ENCODE assay signal across 8 mouse cellular contexts in genomic region chr5:142448076-142448475, GRCm38 (mm10). TPM values are rescaled to one million over a fixed set of nuclear protein-coding genes. Genes with fewer than 3 reads are reported as not detected.
DNase-seq lines count a peak whose midpoint lies in the region; ATAC-seq lines count a peak whose summit lies in the region.

No protein-coding gene starts in this region.

- H3K27ac ChIP-seq in forebrain, embryonic 10.5 days = peak overlapping the region; percentile 82
- no peak overlapping the region for H3K27ac ChIP-seq in heart, embryonic 15.5 days
- no peak overlapping the region for H3K27ac ChIP-seq in liver, embryonic 12.5 days
- H3K27ac ChIP-seq in stomach, embryonic 15.5 days = no peak overlapping the region

- H3K9ac ChIP-seq in heart, embryonic 15.5 days = peak overlapping the region; percentile 16; the same call in 1 of the 2 replicates
- H3K9ac ChIP-seq in liver, embryonic 12.5 days = no peak overlapping the region
- H3K9ac ChIP-seq in stomach, embryonic 15.5 days = no peak overlapping the region

- peak overlapping the region; percentile 43 for H3K4me2 ChIP-seq in heart, embryonic 15.5 days
- H3K4me2 ChIP-seq in liver, embryonic 12.5 days = peak overlapping the region; percentile 33; the same call in 1 of the 2 replicates
- H3K4me2 ChIP-seq in stomach, embryonic 15.5 days = peak overlapping the region; percentile 28; the same call in 1 of the 2 replicates

- peaks cover 66% of the 10 kb centered on the region for H3K4me1 ChIP-seq in forebrain, embryonic 10.5 days
- H3K4me1 ChIP-seq in heart, embryonic 15.5 days (replicated peaks) = peaks cover 39% of the 10 kb centered on the region
- peaks cover 58% of the 10 kb centered on the region for H3K4me1 ChIP-seq in liver, embryonic 12.5 days
- peaks cover 28% of the 10 kb centered on the region for H3K4me1 ChIP-seq in stomach, embryonic 15.5 days

- WGBS in forebrain, embryonic 10.5 days = 10% methylated on average over 9 of the region's 9 CpGs
- WGBS in heart, embryonic 15.5 days = 9% methylated on average over 9 of the region's 9 CpGs
- WGBS in liver, embryonic 12.5 days (ENCODE audit: insufficient replicate concordance) = 9% methylated on average over 9 of the region's 9 CpGs
- 9% methylated on average over 9 of the region's 9 CpGs for whole genome bisulfite sequencing in stomach, embryonic 15.5 days

- H3K36me3 ChIP-seq in forebrain, embryonic 10.5 days (replicated peaks) = peaks cover 42% of the 10 kb centered on the region
- H3K36me3 ChIP-seq in heart, embryonic 15.5 days = peaks cover 25% of the 10 kb centered on the region
- H3K36me3 ChIP-seq in liver, embryonic 12.5 days = peaks cover 39% of the 10 kb centered on the region
- H3K36me3 ChIP-seq in stomach, embryonic 15.5 days = peaks cover 20% of the 10 kb centered on the region

- DNase-seq in c-Kit-negative CD71-positive TER-119-positive erythroid progenitor cells, embryonic 14.5 days (ENCODE audit: low read depth, low spot score) = peak; percentile 75
- peak; percentile 91 for DNase-seq in forebrain, embryonic 10.5 days (ENCODE audit: extremely low spot score, low spot score)
- peak; percentile 90 for DNase-seq in kidney, postnatal 14 days
- peak; percentile 98 for DNase-seq in neural tube, embryonic 10.5 days (ENCODE audit: extremely low spot score, low spot score)

- no peaks in the 10 kb centered on the region for H3K27me3 ChIP-seq in forebrain, embryonic 10.5 days (ENCODE audit: poor library complexity, severe bottlenecking)
- H3K27me3 ChIP-seq in heart, embryonic 15.5 days = no peaks in the 10 kb centered on the region
- no peaks in the 10 kb centered on the region for H3K27me3 ChIP-seq in liver, embryonic 12.5 days (replicated peaks)
- no peaks in the 10 kb centered on the region for H3K27me3 ChIP-seq in stomach, embryonic 15.5 days (replicated peaks)

- peak overlapping the region; percentile 4; the same call in 1 of the 2 replicates for H3K4me3 ChIP-seq in forebrain, embryonic 10.5 days
- H3K4me3 ChIP-seq in heart, embryonic 15.5 days = no peak overlapping the region
- H3K4me3 ChIP-seq in liver, embryonic 12.5 days = no peak overlapping the region
- H3K4me3 ChIP-seq in stomach, embryonic 15.5 days (replicated peaks) = no peak overlapping the region

- H3K9me3 ChIP-seq in forebrain, embryonic 10.5 days = no peaks in the 10 kb centered on the region
- no peaks in the 10 kb centered on the region for H3K9me3 ChIP-seq in heart, embryonic 15.5 days (replicated peaks)
- no peaks in the 10 kb centered on the region for H3K9me3 ChIP-seq in liver, embryonic 12.5 days (replicated peaks)
- no peaks in the 10 kb centered on the region for H3K9me3 ChIP-seq in stomach, embryonic 15.5 days

- ATAC-seq in CD4-positive, CD25-positive, alpha-beta regulatory T cell, adult 4 months = peak; percentile 76
- no peak; the same call in 1 of the 2 replicates for ATAC-seq in heart, embryonic 15.5 days (replicated peaks; ENCODE audit: insufficient number of reproducible peaks, insufficient read depth, low FRiP score, low read depth)
- ATAC-seq in liver, embryonic 12.5 days = 0 out of 2 replicates have a peak, but pooled peaks have one; percentile 1
- ATAC-seq in stomach, embryonic 15.5 days (ENCODE audit: insufficient read depth, low FRiP score, low read depth) = peak; percentile 29; the same call in 1 of the 2 replicates

RNA-seq across cellular contexts. Expression of gene Ap5z1, which starts 15.7 kb away (rescaled TPM):
- polyA plus RNA-seq in CD4-positive, CD25-positive, alpha-beta regulatory T cell, adult 4 months (2017; shearing (Covaris generic)) = 10 to 100 TPM; 19.5 to 28.9 TPM
- 10.6 and 12.5 TPM in 2 replicates for polyA plus RNA-seq in forebrain, embryonic 10.5 days (2016; fragmentation: Nextera tagmentation; extraction: Ambion mirVana)
- polyA plus RNA-seq in heart, embryonic 15.5 days (2015; fragmentation: Nextera tagmentation; extraction: Ambion mirVana) = 6.0 and 8.8 TPM in 2 replicates
- 6.8 and 7.4 TPM in 2 replicates for polyA plus RNA-seq in liver, embryonic 12.5 days (2016; fragmentation: Nextera tagmentation; extraction: Ambion mirVana)
- 8.5 and 9.4 TPM in 2 replicates for polyA plus RNA-seq in stomach, embryonic 15.5 days (2015; fragmentation: Nextera tagmentation; extraction: Ambion mirVana)

RNA-seq across cellular contexts. Expression of gene Foxk1, which starts 46.8 kb away (rescaled TPM):
- polyA plus RNA-seq in CD4-positive, CD25-positive, alpha-beta regulatory T cell, adult 4 months (2017; shearing (Covaris generic)) = 10 to 100 TPM in 1 of 2 experiments, 1 to 10 TPM in 1; 8.2 to 13.2 TPM
- 4.3 and 5.2 TPM in 2 replicates for polyA plus RNA-seq in forebrain, embryonic 10.5 days (2016; fragmentation: Nextera tagmentation; extraction: Ambion mirVana)
- polyA plus RNA-seq in heart, embryonic 15.5 days (2015; fragmentation: Nextera tagmentation; extraction: Ambion mirVana) = 3.1 and 4.2 TPM in 2 replicates
- 3.1 and 4.1 TPM in 2 replicates for polyA plus RNA-seq in liver, embryonic 12.5 days (2016; fragmentation: Nextera tagmentation; extraction: Ambion mirVana)
- 5.6 and 5.7 TPM in 2 replicates for polyA plus RNA-seq in stomach, embryonic 15.5 days (2015; fragmentation: Nextera tagmentation; extraction: Ambion mirVana)
